Mouse (Mus musculus): Measurements from ENCODE around the gene Flrt1. TPM values are rescaled to one million over a fixed set of nuclear protein-coding genes. Genes with fewer than 3 reads are reported as not detected.
A peak's percentile ranks its signal among the peaks of the same experiment; 100 is the strongest.

The Flrt1 gene
- total RNA-seq, 2 experiments from 2014 or later = 22.4 to 23.5 TPM

GRCm38 (mm10) chr19:7133436-7133835 lies 27.9 kb upstream of the Flrt1 start:
- DNase-seq = no peak
- intact Hi-C loops (cut with DNase I) = no loop called here

GRCm38 (mm10) chr19:7130317-7130716 lies 24.8 kb upstream of the Flrt1 start:
- intact Hi-C loops (cut with DNase I) = no loop called here

DNA sequence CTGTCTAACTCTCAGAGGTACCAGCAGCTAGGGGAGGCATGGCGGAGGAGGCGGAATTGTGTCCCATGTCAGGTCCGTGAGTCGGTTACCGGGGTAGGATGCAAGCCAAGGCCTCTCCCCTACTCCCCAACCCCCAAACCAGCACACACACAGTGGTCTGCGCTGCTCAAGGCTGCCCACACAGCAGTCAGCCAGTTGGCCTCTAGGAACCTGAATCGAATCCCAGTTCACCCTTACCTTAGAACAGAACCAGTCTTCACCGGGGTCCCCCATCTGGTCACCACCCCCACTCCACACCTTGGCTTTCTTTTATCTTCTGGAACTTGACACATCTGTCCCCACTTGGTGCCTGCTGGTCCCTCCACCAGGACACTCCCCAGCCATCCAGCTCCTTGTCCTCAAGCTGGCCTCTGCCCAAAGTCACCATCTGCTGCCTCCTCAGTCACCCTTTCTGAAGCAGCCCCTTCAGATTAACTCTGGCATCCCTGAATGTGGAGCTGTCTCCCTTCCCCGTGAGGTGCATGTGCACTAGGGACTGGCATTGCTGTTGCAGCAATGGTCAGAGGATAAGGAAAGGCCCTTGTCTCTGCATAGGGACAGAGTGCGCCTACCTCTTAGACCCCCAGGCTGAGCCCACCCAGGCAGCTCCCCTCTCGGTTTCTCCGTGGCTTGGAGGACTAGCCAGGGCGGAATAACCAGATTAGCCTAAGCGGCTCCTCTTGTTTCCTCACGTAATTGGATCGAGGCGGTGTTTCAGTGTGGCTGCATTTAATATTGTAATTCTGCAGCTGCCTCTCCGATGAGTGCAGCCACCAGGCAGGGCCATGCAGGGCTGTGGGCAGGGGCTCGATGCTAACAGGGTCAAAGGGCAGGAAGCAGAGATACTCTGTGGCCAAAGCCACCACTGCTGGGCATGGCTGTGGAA lies 23.3 kb upstream of the Flrt1 start:
- intact Hi-C loops (cut with DNase I) = no loop called here
- peak; percentile 89 for DNase-seq

More at GRCm38 (mm10) chr19:7130317-7130716, 24.8 kb upstream of the Flrt1 start:
- no peak for DNase-seq

GRCm38 (mm10) chr19:7126933-7127332 lies 21.4 kb upstream of the Flrt1 start:
- intact Hi-C loops (cut with DNase I) = no loop called here
- DNase-seq = no peak

DNA sequence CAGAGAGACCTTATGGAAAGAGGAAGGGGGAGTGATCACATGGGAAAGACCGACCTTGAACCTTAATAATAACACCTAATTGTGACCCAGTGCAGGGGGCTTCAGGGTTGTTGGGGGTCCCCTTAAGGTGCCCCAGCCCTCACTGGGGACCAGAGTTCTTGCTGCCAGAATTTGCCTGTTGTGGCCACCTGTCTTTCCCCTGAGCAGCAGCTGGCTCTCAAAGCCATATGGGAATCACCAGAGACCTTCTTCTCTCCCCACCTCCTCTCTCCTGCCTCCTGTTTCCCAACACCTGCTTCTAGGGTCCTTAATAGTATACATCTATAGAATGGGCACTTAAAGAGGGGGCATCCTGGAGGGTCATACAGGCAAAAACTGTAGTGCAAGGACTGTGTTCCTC lies 20.7 kb upstream of the Flrt1 start:
- no peak for DNase-seq
- intact Hi-C loops (cut with DNase I) = no loop called here

DNA sequence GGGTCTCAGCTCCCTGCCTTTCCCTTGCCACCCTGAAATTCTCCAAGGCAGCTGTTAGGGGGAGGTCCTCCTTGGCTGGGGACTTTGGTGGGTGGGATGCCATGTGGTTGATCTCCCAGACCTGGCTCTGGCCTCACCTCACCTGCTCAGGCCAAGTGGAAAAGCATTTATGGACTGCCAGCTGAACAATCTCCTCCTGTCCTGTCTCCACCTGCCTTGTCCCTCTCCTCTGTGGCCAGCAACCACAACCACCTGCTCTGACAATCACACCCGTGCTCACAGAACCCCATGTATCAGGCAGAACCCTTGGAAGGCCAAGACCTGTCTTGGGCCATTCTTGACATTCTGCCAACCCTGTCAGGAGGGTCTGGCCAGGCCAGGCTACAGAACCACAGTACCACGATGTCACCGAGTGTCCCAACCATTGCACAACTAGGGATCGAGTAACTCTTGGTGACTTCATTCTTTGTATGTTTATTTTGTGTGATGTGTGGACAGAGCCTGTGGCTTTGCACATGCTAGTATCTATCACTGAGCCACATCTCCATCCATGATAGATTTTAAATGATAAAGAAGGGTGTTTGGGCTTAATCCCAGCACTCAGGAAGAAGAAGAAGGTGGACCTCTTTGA lies 20.1 kb upstream of the Flrt1 start:
- no peak for DNase-seq
- intact Hi-C loops (cut with DNase I) = no loop called here

DNA sequence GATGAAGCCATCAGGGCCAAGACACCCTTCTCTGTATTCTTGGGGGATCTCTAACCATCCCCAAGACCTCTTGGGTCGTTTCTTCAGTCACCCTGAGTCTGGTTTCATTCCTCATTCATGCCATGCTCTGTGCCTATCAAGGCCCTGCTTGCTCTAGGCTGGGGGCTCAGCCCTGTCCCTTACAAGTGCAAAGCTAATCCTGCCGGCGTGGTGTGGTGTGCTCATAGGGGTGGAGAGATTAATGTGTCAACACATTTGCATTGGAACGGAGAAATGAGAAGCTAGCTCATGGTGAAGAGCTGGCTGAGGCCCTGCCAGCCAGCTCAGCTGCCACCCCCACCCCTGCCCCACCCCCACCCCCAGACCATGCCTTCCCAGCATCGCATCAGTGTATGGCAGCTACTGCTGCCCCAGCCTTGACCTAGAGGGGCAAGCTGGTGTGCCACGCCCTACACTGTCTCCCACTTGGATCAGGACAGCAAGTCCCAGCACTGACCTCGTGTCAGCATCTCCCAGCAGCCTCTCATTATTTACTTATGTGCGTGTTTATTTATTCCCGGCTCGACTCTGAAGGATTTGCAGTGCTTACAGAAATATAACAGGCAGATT lies 17.3 kb upstream of the Flrt1 start:
- intact Hi-C loops (cut with DNase I) = no loop called here
- no peak for DNase-seq

DNA sequence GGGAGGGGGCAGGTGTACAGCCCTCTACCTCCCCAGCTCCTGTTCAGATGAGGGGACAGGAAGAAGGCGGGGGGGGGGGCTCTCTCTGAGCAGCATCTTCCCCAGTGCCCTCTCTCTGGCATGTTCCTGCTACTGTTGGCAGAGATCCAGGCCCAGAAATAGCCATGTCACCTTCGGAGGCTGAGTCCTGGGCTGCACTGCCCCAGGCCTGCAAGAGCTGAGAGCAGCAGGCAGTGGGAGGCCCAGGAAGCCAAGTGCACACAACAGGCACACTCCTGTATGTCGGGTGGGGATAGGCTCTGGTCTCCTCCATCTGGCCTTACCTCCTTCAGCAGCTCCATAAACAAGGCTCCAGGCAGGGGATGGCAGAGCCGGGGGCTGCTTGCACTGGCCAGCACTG lies 16.7 kb upstream of the Flrt1 start:
- peak; percentile 57 for DNase-seq

GRCm38 (mm10) chr19:7121252-7121651 lies 15.7 kb upstream of the Flrt1 start:
- intact Hi-C loops (cut with DNase I) = no loop called here

More for the DNA sequence above, 16.7 kb upstream of the Flrt1 start:
- intact Hi-C loops (cut with DNase I) = no loop called here

GRCm38 (mm10) chr19:7117653-7118307 lies 12.3 kb upstream of the Flrt1 start:
- no peak for DNase-seq
- intact Hi-C loops (cut with DNase I) = no loop called here

More at GRCm38 (mm10) chr19:7121252-7121651, 15.7 kb upstream of the Flrt1 start:
- DNase-seq = peak; percentile 62

- no peak for DNase-seq
- intact Hi-C loops (cut with DNase I) = no loop called here
Measured at GRCm38 (mm10) chr19:7117141-7117540, 11.6 kb upstream of the Flrt1 start.

GRCm38 (mm10) chr19:7116038-7116731 lies 10.7 kb upstream of the Flrt1 start:
- no peak for DNase-seq
- intact Hi-C loops (cut with DNase I) = no loop called here

DNA sequence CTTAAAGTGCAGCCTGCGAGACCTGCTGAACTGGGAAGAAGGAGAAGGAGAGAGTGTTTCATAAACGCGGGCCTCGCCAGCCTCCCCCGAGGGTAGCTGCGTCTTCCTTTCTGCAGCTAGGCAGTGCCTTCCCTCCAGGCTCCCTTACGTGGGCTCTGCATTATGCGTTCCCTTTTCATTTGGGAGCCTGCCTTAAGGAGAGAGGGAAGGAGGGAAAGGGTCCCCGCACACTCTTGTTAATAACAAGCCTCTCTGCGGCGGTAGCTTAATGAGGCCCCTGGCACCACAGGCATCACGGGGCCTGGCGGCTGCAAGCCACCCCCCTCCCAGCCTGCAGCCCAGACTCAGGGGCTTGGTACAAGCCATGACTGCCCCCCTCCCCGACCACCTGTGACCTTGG lies 8.0 kb upstream of the Flrt1 start:
- intact Hi-C loops (cut with DNase I) = no loop called here
- no peak for DNase-seq

DNA sequence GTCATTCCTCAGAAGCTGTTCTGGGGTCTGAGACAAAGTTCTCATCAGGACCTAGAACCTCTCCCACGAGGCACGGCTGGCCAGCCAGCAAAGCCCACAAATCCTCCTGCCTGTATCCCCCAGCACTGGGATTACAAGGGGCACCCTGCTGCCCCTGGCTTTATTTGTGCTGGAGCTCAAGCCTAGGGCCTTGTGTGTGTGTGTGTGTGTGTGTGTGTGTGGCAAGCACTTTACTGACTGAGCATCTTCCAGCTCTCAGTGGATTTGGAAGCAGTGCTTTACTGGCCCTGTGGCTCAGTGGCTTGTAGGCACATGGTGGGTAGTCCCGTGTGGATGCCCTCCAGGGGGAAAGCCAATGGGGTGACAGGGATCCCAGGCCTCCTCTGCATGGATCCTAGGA lies 7.1 kb upstream of the Flrt1 start:
- no peak for DNase-seq
- intact Hi-C loops (cut with DNase I) = no loop called here

- DNase-seq = no peak
- intact Hi-C loops (cut with DNase I) = no loop called here
Measured at GRCm38 (mm10) chr19:7111710-7112109, 6.2 kb upstream of the Flrt1 start.

GRCm38 (mm10) chr19:7111309-7111708 lies 5.8 kb upstream of the Flrt1 start:
- DNase-seq = no peak
- intact Hi-C loops (cut with DNase I) = no loop called here

DNA sequence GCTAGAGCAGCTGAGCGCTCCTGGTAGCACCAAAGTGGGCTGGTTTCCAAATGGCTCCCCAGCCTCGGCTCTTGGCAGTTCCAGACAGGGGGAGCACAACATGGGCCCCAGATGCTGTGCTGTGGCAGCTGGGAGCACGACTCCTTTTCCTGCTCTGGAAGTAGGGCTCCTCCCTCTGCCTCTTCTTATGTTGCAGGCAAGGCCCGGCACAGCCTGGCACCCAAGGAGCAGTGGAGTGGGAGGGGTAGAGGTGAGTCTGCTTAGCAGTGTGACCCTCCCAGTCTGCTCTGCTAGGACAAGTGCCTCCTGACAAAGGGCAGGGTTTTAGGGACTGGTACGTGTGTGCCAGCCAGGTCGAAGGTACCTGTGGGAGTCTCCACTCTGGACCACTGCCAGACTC lies 5.3 kb upstream of the Flrt1 start:
- DNase-seq = peak; percentile 41
- intact Hi-C loops (cut with DNase I) = no loop called here

GRCm38 (mm10) chr19:7110097-7110496 lies 4.6 kb upstream of the Flrt1 start:
- intact Hi-C loops (cut with DNase I) = no loop called here
- no peak for DNase-seq

GRCm38 (mm10) chr19:7108114-7108905 lies 2.8 kb upstream of the Flrt1 start:
- DNase-seq = no peak
- intact Hi-C loops (cut with DNase I) = no loop called here

- intact Hi-C loops (cut with DNase I) = no loop called here
- no peak for DNase-seq
Measured at GRCm38 (mm10) chr19:7107174-7107573, 1.6 kb upstream of the Flrt1 start.

Data from left cerebral cortex, postnatal 4 days (tissue).